Mouse (Mus musculus): ENCODE measurements around the gene Wdr5. TPM values are rescaled to one million over a fixed set of nuclear protein-coding genes. Genes with fewer than 3 reads are reported as not detected.
"Not testable (repeated sequence)": the region's sequence is repeated elsewhere in the genome, so short reads cannot be mapped to it uniquely, and the experiment has no call there.

Wdr5 gene
- polyA plus RNA-seq, 1 experiment from 2014 or later = 49.2 TPM

DNA sequence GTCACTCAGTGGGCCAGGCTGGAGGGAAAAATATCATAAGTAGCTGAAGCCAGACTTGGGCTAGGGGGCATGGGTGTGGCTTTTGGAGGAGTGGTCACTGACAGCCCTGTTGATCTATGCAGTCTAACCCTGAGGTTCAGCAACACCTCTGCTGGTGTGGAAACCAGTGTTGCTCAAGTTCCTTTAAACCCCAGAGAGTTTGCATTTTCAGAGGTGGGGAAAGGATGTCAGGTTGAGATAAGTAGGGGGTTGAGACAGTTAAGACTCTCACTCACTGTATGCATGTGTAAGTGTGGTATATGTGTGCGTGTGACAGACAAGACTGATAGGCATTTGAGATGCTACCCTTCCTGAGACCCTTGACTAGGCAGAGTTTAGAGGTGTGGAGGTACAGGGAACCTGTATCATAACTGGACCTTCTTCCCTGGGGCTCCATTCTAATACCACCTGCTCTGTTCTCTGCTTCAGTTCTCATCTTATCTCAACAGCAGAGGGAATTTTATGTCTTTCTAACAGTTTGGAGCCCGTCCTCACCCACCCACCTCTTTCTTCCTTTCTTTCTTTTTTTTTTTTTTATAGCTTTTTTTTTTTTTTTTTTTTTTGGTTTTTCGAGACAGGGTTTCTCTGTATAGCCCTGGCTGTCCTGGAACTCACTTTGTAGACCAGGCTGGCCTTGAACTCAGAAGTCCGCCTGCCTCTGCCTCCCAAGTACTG is 27.5 kb upstream of the Wdr5 start:
- 81% methylated on average over 3 of the region's 4 CpGs for WGBS
- no peak overlapping the region for H3K4me2 ChIP-seq (replicated peaks; ENCODE audit: low read depth, low read length)
- no peaks in the 10 kb centered on the region for H3K4me1 ChIP-seq (ENCODE audit: control insufficient read depth, insufficient read depth, low read length)
- no peak overlapping the region for H3K4me3 ChIP-seq (ENCODE audit: low read depth, low read length)
- no peaks in the 10 kb centered on the region for H3K36me3 ChIP-seq (ENCODE audit: control insufficient read depth, insufficient read depth, low read length)
- no peaks in the 10 kb centered on the region for H3K9me3 ChIP-seq (ENCODE audit: control insufficient read depth, low read depth, low read length)
- H3K9ac ChIP-seq (replicated peaks; ENCODE audit: low read depth, low read length) = no peak overlapping the region
- no peaks in the 10 kb centered on the region for H3K27me3 ChIP-seq (ENCODE audit: control insufficient read depth, insufficient read depth, low read length)
- no peak for ATAC-seq (ENCODE audit: insufficient number of reproducible peaks, insufficient read depth, low FRiP score, low read depth)
- no peak overlapping the region for H3K27ac ChIP-seq (ENCODE audit: low read length)

DNA sequence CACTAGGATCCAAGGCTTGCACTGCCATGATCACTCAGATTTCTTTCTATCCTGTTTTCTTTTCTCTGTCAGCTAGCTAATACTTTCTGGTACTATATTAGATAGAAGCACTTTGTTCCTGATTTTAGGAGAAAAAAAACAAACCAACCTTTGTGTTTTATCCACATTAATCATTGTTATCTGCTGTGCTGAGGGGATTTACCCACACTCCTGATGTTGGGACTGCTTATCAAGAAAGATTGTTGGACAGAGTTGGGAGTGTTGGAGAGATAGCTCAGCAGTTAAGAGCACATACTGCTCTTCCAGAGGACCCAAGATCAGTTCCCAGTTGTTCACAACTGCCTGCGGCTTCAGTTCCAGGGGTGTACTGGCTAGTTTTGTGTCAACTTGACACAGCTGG is 26.6 kb upstream of the Wdr5 start:
- no peak overlapping the region for H3K4me3 ChIP-seq (ENCODE audit: low read depth, low read length)
- no peak for ATAC-seq (ENCODE audit: insufficient number of reproducible peaks, insufficient read depth, low FRiP score, low read depth)
- no peaks in the 10 kb centered on the region for H3K36me3 ChIP-seq (ENCODE audit: control insufficient read depth, insufficient read depth, low read length)
- 86% methylated on average over 1 of the region's 1 CpGs for WGBS
- H3K4me1 ChIP-seq (ENCODE audit: control insufficient read depth, insufficient read depth, low read length) = no peaks in the 10 kb centered on the region
- H3K27me3 ChIP-seq (ENCODE audit: control insufficient read depth, insufficient read depth, low read length) = no peaks in the 10 kb centered on the region
- H3K9me3 ChIP-seq (ENCODE audit: control insufficient read depth, low read depth, low read length) = no peaks in the 10 kb centered on the region
- no peak overlapping the region for H3K27ac ChIP-seq (ENCODE audit: low read length)
- H3K4me2 ChIP-seq (replicated peaks; ENCODE audit: low read depth, low read length) = no peak overlapping the region
- no peak overlapping the region for H3K9ac ChIP-seq (replicated peaks; ENCODE audit: low read depth, low read length)

DNA sequence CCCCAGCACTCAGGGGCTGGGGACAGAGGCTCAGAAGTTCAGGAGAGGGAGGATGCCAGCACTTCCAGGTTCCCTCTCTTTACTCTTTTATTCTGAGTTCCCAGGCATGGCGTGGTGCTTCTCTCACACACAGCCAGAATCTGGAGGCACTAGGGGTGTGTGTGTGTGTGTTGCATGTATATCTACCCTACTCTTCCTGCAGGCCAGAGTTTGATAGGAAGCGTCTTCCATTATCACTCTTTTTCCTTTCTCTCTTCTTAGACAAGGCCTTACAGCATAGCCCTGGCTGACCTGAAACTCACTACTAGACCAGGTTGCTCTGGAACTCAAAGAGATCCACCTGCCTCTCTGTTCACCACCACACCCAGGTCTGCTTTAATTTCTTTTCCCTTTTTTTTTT is 24.0 kb upstream of the Wdr5 start:
- no peak overlapping the region for H3K27ac ChIP-seq (ENCODE audit: low read length)
- WGBS = 94% methylated on average over 2 of the region's 2 CpGs
- no peak overlapping the region for H3K4me2 ChIP-seq (replicated peaks; ENCODE audit: low read depth, low read length)
- no peaks in the 10 kb centered on the region; the same call in 1 of the 2 replicates for H3K9me3 ChIP-seq (ENCODE audit: control insufficient read depth, low read depth, low read length)
- no peak overlapping the region for H3K4me3 ChIP-seq (ENCODE audit: low read depth, low read length)
- no peaks in the 10 kb centered on the region for H3K4me1 ChIP-seq (ENCODE audit: control insufficient read depth, insufficient read depth, low read length)
- no peak for ATAC-seq (ENCODE audit: insufficient number of reproducible peaks, insufficient read depth, low FRiP score, low read depth)
- no peak overlapping the region for H3K9ac ChIP-seq (replicated peaks; ENCODE audit: low read depth, low read length)
- H3K36me3 ChIP-seq (ENCODE audit: control insufficient read depth, insufficient read depth, low read length) = no peaks in the 10 kb centered on the region
- no peaks in the 10 kb centered on the region for H3K27me3 ChIP-seq (ENCODE audit: control insufficient read depth, insufficient read depth, low read length)

DNA sequence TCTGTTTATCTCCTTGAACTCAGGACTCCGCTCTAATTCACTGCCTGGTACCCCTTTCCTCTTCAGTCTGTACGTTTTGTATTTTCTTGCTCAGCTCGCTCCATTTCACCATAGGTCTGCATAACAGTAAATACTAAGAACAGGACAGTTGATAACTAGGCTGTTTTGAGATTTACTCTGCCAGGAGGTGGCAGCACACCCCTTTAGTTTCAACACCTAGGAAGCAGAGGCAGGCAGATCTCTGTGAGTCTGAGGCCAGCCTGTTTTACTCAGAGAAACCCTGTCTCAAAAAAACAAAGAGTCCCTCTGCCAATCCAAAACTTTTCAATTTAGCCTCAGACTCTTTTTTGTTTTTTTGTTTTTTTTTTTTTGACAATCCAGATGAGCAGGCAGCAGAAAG is 21.0 kb upstream of the Wdr5 start:
- no peaks in the 10 kb centered on the region for H3K4me1 ChIP-seq (ENCODE audit: control insufficient read depth, insufficient read depth, low read length)
- H3K27ac ChIP-seq (ENCODE audit: low read length) = no peak overlapping the region
- 93% methylated on average over 3 of the region's 3 CpGs for WGBS
- no peaks in the 10 kb centered on the region; the same call in 1 of the 2 replicates for H3K9me3 ChIP-seq (ENCODE audit: control insufficient read depth, low read depth, low read length)
- H3K27me3 ChIP-seq (ENCODE audit: control insufficient read depth, insufficient read depth, low read length) = no peaks in the 10 kb centered on the region
- H3K36me3 ChIP-seq (ENCODE audit: control insufficient read depth, insufficient read depth, low read length) = no peaks in the 10 kb centered on the region
- H3K4me2 ChIP-seq (replicated peaks; ENCODE audit: low read depth, low read length) = no peak overlapping the region
- H3K4me3 ChIP-seq (ENCODE audit: low read depth, low read length) = no peak overlapping the region
- ATAC-seq (ENCODE audit: insufficient number of reproducible peaks, insufficient read depth, low FRiP score, low read depth) = no peak
- H3K9ac ChIP-seq (replicated peaks; ENCODE audit: low read depth, low read length) = no peak overlapping the region

DNA sequence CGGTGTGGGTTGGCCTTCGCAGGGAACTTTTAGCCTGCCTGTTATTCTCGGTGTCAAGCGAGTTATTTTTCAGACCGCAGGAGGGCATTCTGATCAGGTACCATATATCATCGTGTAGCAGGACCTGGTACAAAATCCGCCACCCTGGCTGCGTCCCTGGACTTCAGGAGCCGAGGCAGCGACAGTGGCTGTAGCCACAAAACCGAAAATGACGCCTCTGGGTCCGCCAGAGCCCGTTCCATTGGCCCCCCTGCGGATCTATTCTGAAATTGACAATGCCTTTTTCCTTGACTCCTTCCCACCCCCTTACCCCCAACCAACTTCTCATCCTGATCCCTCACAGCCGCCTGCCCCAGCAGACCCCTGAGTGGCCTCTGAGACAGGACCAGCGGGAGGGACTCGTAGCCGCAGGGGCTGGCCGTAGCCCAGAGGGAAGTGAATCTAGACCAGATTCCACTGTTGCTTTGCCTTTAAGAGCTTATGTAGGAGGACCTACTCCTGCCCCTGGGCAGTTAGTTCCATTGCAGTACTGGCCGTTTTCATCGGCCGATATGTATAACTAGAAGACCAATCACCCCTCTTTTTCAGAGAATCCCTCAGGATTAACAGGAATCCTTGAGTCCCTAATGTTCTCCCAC is 18.4 kb upstream of the Wdr5 start:
- H3K9ac ChIP-seq (replicated peaks; ENCODE audit: low read depth, low read length) = no peak overlapping the region
- H3K27ac ChIP-seq (ENCODE audit: low read length) = no peak overlapping the region
- WGBS = 43% methylated on average over 23 of the region's 23 CpGs
- no peaks in the 10 kb centered on the region for H3K36me3 ChIP-seq (ENCODE audit: control insufficient read depth, insufficient read depth, low read length)
- peak overlapping the region; percentile 38 for H3K4me2 ChIP-seq (replicated peaks; ENCODE audit: low read depth, low read length)
- no peak for ATAC-seq (ENCODE audit: insufficient number of reproducible peaks, insufficient read depth, low FRiP score, low read depth)
- no peaks in the 10 kb centered on the region for H3K27me3 ChIP-seq (ENCODE audit: control insufficient read depth, insufficient read depth, low read length)
- H3K9me3 ChIP-seq (ENCODE audit: control insufficient read depth, low read depth, low read length) = no peaks in the 10 kb centered on the region; the same call in 1 of the 2 replicates
- peak overlapping the region; percentile 17 for H3K4me3 ChIP-seq (ENCODE audit: low read depth, low read length)
- H3K4me1 ChIP-seq (ENCODE audit: control insufficient read depth, insufficient read depth, low read length) = no peaks in the 10 kb centered on the region

DNA sequence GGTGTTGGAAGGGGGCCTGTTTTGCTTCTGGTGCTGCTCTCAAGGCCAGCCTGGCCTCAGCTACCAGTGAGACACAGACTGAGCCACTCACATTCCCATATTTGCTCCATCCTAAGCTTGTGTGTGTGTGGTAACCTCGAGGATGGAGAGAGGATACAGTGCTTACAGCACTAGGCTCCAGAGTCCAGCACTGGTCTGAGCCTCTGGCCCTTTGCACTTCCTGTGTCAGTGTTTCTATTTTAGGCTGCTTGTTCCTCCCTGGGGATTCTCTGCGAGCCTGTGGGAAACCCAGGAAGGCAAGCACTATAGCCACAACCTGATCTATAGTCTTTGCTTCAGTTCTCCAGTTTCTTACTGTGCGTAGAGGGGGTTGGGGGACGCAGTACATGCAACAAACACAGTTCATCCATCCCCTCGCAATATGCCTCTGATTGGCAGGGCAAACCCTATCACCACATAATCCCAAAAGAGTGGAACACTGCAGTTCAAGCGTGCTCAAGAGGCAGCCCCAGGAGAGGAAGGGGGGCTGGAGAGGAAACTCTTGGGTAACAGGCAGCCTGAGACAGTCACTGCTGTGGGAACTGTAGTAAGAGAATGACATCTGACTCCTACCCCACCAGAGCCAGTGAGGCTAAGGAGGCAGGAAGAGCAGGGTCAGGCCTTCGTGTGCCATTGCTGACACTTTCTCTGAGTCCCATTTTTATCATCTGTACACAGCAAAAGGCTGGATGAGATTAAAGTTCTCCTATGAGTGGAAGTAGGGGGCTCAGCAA is 10.7 kb upstream of the Wdr5 start:
- H3K4me2 ChIP-seq (replicated peaks; ENCODE audit: low read depth, low read length) = no peak overlapping the region
- no peaks in the 10 kb centered on the region for H3K27me3 ChIP-seq (ENCODE audit: control insufficient read depth, insufficient read depth, low read length)
- H3K36me3 ChIP-seq (ENCODE audit: control insufficient read depth, insufficient read depth, low read length) = no peaks in the 10 kb centered on the region
- no peak for ATAC-seq (ENCODE audit: insufficient number of reproducible peaks, insufficient read depth, low FRiP score, low read depth)
- H3K27ac ChIP-seq (ENCODE audit: low read length) = peak overlapping the region; percentile 33; the same call in 1 of the 2 replicates
- H3K9ac ChIP-seq (replicated peaks; ENCODE audit: low read depth, low read length) = no peak overlapping the region
- 49% methylated on average over 7 of the region's 7 CpGs for WGBS
- peaks cover 19% of the 10 kb centered on the region; the same call in 1 of the 2 replicates for H3K4me1 ChIP-seq (ENCODE audit: control insufficient read depth, insufficient read depth, low read length)
- no peaks in the 10 kb centered on the region for H3K9me3 ChIP-seq (ENCODE audit: control insufficient read depth, low read depth, low read length)
- H3K4me3 ChIP-seq (ENCODE audit: low read depth, low read length) = no peak overlapping the region

DNA sequence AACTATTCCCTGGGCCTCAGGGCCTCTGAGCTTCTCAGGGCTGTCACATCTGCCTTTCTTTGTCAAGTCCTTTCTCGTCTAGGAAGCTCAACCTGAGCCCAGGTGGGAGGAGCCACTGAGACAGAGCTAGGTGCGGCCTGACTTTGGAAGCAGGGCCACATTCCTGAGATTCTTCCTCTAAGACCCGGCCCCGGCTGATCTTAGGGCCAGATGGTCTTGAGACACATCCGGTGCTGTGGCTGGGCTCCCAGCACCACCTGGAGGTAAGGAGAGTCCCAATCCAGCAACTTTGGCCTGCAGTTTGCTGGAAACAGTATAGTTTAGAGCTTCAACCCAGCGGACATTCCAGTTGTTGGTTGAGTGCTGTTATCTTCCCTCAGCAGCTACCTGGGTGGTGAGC is 9.4 kb upstream of the Wdr5 start:
- peaks cover 19% of the 10 kb centered on the region; the same call in 1 of the 2 replicates for H3K4me1 ChIP-seq (ENCODE audit: control insufficient read depth, insufficient read depth, low read length)
- no peaks in the 10 kb centered on the region for H3K27me3 ChIP-seq (ENCODE audit: control insufficient read depth, insufficient read depth, low read length)
- H3K9me3 ChIP-seq (ENCODE audit: control insufficient read depth, low read depth, low read length) = no peaks in the 10 kb centered on the region
- peak overlapping the region; percentile 6; the same call in 1 of the 2 replicates for H3K27ac ChIP-seq (ENCODE audit: low read length)
- WGBS = 6% methylated on average over 6 of the region's 6 CpGs
- no peak overlapping the region for H3K4me3 ChIP-seq (ENCODE audit: low read depth, low read length)
- no peak overlapping the region for H3K9ac ChIP-seq (replicated peaks; ENCODE audit: low read depth, low read length)
- H3K4me2 ChIP-seq (replicated peaks; ENCODE audit: low read depth, low read length) = no peak overlapping the region
- peak; percentile 86; the same call in 1 of the 2 replicates for ATAC-seq (ENCODE audit: insufficient number of reproducible peaks, insufficient read depth, low FRiP score, low read depth)
- no peaks in the 10 kb centered on the region for H3K36me3 ChIP-seq (ENCODE audit: control insufficient read depth, insufficient read depth, low read length)

DNA sequence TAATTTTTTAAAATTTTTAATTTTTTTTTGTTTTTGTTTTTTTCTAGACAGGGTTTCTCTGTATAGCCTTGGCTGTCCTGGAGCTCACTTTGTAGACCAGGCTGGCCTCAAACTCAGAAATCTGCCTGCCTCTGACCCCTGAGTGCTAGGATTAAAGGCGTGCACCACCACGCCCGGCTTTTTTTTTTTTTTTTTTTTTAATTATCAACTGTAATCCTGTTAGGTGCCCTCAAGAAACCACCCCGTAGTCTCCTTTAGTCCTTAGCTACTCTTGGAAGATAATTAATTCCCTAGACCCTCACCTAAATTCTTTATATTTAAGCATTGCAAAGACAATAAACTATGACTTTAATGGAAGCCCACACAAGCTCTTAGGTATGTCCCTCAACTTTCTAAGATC is 8.3 kb upstream of the Wdr5 start:
- H3K9ac ChIP-seq (replicated peaks; ENCODE audit: low read depth, low read length); H3K27ac ChIP-seq (ENCODE audit: low read length); ATAC-seq (ENCODE audit: insufficient number of reproducible peaks, insufficient read depth, low FRiP score, low read depth); H3K27me3 ChIP-seq (ENCODE audit: control insufficient read depth, insufficient read depth, low read length); H3K9me3 ChIP-seq (ENCODE audit: control insufficient read depth, low read depth, low read length); H3K36me3 ChIP-seq (ENCODE audit: control insufficient read depth, insufficient read depth, low read length); H3K4me2 ChIP-seq (replicated peaks; ENCODE audit: low read depth, low read length); H3K4me3 ChIP-seq (ENCODE audit: low read depth, low read length): not testable (repeated sequence)
- 85% methylated on average over 4 of the region's 4 CpGs for WGBS
- peaks cover 19% of the 10 kb centered on the region; the same call in 1 of the 2 replicates for H3K4me1 ChIP-seq (ENCODE audit: control insufficient read depth, insufficient read depth, low read length)
